Mouse (Mus musculus): ENCODE results near the gene Olfr1279. TPM values are rescaled to one million over a fixed set of nuclear protein-coding genes. Genes with fewer than 3 reads are reported as not detected.

The Olfr1279 gene
- polyA plus RNA-seq, 1 experiment: not detected

DNA sequence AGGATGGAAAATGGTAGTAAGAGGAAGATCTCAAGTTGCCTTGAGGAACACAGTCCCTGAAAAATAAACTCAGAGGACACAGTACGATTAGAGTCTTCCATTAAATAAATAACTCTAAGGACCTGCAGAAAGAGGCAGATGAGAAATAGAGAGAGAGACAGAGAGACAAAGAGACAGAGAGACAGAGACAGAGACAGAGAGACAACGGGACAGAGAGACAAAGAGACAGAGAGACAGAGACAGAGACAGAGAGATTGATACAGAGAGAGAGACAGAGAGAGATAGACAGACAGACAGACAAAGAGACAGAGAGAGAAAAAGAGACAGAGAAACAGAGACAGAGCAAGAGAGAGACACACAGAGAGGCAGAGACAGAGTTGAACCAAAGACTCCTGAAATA is 35.5 kb downstream of the Olfr1279 start, which contains the start of gene Olfr1282:
Gene Olfr1282, minus strand, starts transcription at position 101 of the 400 bp plus-strand sequence.
- H3K4me1 ChIP-seq (ENCODE audit: control insufficient read depth, insufficient read depth, low read length): no peaks in the 10 kb centered on the region
- no peak within 1 kb of the TSS for H3K4me3 ChIP-seq (ENCODE audit: insufficient read depth, low read depth, low read length)
- H3K27ac ChIP-seq (ENCODE audit: insufficient read depth, low read depth, low read length): no peak within 1 kb of the TSS
- no peak for DNase-seq
- TF ChIP-seq POLR2A (IDR thresholded peaks at IDR 0.05; ENCODE audit: low read depth, low read length) (no peak), CTCF (conservative IDR thresholded peaks at IDR 0.05; ENCODE audit: insufficient read depth, insufficient read length, low read depth, low read length) (no peak)
- 74% methylated on average over 2 of the region's 2 CpGs for WGBS
- no peaks in the 10 kb centered on the region for H3K27me3 ChIP-seq (replicated peaks; ENCODE audit: control insufficient read depth, insufficient read depth, low read length)
- no peaks in the 10 kb centered on the region for H3K36me3 ChIP-seq (ENCODE audit: control insufficient read depth, insufficient read depth, low read length)

Other genes with a start within 250 kb of the Olfr1279 start
- not detected in 2 replicates for gene Gm13941, start 194.7 kb upstream of the Olfr1279 start, polyA plus RNA-seq (2012; rRNA removed)
- not detected in 2 replicates for gene Gm15130, start 147.7 kb upstream of the Olfr1279 start, polyA plus RNA-seq (2012; rRNA removed)
- gene 4930430A15Rik, start 71.0 kb upstream of the Olfr1279 start, polyA plus RNA-seq (2012; rRNA removed): not detected in 2 replicates
- gene Olfr1275, start 65.3 kb upstream of the Olfr1279 start, polyA plus RNA-seq (2012; rRNA removed): not detected in 2 replicates
- gene Olfr1276, start 46.1 kb upstream of the Olfr1279 start, polyA plus RNA-seq (2012; rRNA removed): not detected in 2 replicates
- not detected in 2 replicates for gene Olfr1277, start 26.5 kb upstream of the Olfr1279 start, polyA plus RNA-seq (2012; rRNA removed)
- gene Olfr1278, start 10.5 kb upstream of the Olfr1279 start, polyA plus RNA-seq (2012; rRNA removed): not detected in 2 replicates
- not detected in 2 replicates for gene Olfr1280, start 13.4 kb downstream of the Olfr1279 start, polyA plus RNA-seq (2012; rRNA removed)
- gene Olfr1281, start 25.9 kb downstream of the Olfr1279 start, polyA plus RNA-seq (2012; rRNA removed): not detected in 2 replicates
- gene Olfr1282, start 35.4 kb downstream of the Olfr1279 start, polyA plus RNA-seq (2012; rRNA removed): not detected in 2 replicates
- not detected in 2 replicates for gene Olfr1283, start 66.2 kb downstream of the Olfr1279 start, polyA plus RNA-seq (2012; rRNA removed)
- gene Olfr1284, start 74.9 kb downstream of the Olfr1279 start, polyA plus RNA-seq (2012; rRNA removed): not detected in 2 replicates
- not detected in 2 replicates for gene Olfr1286, start 122.5 kb downstream of the Olfr1279 start, polyA plus RNA-seq (2012; rRNA removed)
- gene Olfr1287, start 148.5 kb downstream of the Olfr1279 start, polyA plus RNA-seq (2012; rRNA removed): not detected in 2 replicates
- not detected in 2 replicates for gene Olfr1288, start 173.5 kb downstream of the Olfr1279 start, polyA plus RNA-seq (2012; rRNA removed)
- not detected in 2 replicates for gene Olfr1289, start 180.2 kb downstream of the Olfr1279 start, polyA plus RNA-seq (2012; rRNA removed)
- not detected in 2 replicates for gene Olfr1290, start 193.2 kb downstream of the Olfr1279 start, polyA plus RNA-seq (2012; rRNA removed)
- not detected in 2 replicates for gene Olfr1291-ps1, start 196.5 kb downstream of the Olfr1279 start, polyA plus RNA-seq (2012; rRNA removed)
- gene Olfr1293-ps, start 224.6 kb downstream of the Olfr1279 start, polyA plus RNA-seq (2012; rRNA removed): not detected in 2 replicates
- gene Olfr1294, start 239.7 kb downstream of the Olfr1279 start, polyA plus RNA-seq (2012; rRNA removed): not detected in 2 replicates

Data from kidney, adult 2 months (tissue).